Mouse (Mus musculus): ENCODE measurements around the gene Ech1. TPM values are rescaled to one million over a fixed set of nuclear protein-coding genes. Genes with fewer than 3 reads are reported as not detected.
A peak's percentile ranks its signal among the peaks of the same experiment; 100 is the strongest.

Gene Ech1
- total RNA-seq, 1 experiment from 2014 or later = 45.0 TPM

DNA sequence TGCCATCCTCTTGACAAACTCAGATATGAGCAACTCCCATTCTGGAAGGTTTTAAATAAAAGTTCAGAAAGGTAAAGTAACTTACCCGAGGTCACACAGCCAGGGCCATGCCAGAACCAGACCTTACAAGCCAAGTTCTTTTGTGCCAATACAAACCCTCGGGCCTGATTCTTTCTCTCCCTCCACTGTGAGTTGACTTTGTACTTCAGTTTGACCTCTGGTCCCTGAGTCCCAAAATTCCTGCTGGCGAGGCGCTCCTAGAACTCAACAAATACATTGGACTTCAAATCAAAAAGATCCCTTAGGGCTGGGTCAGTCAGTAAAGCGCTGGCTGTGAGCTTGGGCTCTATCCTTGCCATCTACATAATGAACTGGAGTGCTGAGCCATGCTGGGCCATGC lies 11.9 kb downstream of the Ech1 start:
- no peak for ATAC-seq (ENCODE audit: extremely low read depth, insufficient number of reproducible peaks, low FRiP score, poor library complexity, severe bottlenecking)

- ATAC-seq (ENCODE audit: extremely low read depth, insufficient number of reproducible peaks, low FRiP score, poor library complexity, severe bottlenecking) = 0 out of 2 replicates have a peak, but pooled peaks have one; percentile 35
Observed at GRCm38 (mm10) chr7:28838331-28838730, 13.3 kb downstream of the Ech1 start.

GRCm38 (mm10) chr7:28847273-28847672 lies 22.3 kb downstream of the Ech1 start:
- no peak for ATAC-seq (ENCODE audit: extremely low read depth, insufficient number of reproducible peaks, low FRiP score, poor library complexity, severe bottlenecking)

GRCm38 (mm10) chr7:28849700-28850236 lies 24.8 kb downstream of the Ech1 start:
- ATAC-seq (ENCODE audit: extremely low read depth, insufficient number of reproducible peaks, low FRiP score, poor library complexity, severe bottlenecking) = no peak

- ATAC-seq (ENCODE audit: extremely low read depth, insufficient number of reproducible peaks, low FRiP score, poor library complexity, severe bottlenecking) = no peak
Observed at GRCm38 (mm10) chr7:28850642-28851041, 25.6 kb downstream of the Ech1 start.

DNA sequence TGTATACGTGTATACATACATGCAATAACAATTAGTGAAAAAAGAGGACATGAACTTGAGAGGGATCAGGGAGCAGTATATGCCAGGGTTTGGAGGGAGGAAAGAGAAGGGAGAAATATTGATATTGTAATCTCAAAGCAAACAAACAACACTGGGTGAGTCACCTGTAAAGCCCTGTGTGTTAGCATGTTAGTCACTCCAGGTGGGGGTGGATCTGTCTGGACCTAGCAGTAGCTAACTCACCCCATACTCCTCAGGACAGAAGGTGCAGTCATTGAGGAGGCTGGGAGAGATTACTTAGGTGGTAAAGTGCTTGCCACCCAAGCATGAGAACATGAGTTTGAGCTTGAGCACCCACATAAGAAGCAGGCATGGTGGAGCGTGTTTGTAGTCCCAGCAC lies 34.9 kb downstream of the Ech1 start:
- no peak for ATAC-seq (ENCODE audit: extremely low read depth, insufficient number of reproducible peaks, low FRiP score, poor library complexity, severe bottlenecking)

- ATAC-seq (ENCODE audit: extremely low read depth, insufficient number of reproducible peaks, low FRiP score, poor library complexity, severe bottlenecking) = no peak
Observed at GRCm38 (mm10) chr7:28860898-28861297, 35.9 kb downstream of the Ech1 start.

- ATAC-seq (ENCODE audit: extremely low read depth, insufficient number of reproducible peaks, low FRiP score, poor library complexity, severe bottlenecking) = no peak
Observed at GRCm38 (mm10) chr7:28862817-28863499, 37.9 kb downstream of the Ech1 start.

DNA sequence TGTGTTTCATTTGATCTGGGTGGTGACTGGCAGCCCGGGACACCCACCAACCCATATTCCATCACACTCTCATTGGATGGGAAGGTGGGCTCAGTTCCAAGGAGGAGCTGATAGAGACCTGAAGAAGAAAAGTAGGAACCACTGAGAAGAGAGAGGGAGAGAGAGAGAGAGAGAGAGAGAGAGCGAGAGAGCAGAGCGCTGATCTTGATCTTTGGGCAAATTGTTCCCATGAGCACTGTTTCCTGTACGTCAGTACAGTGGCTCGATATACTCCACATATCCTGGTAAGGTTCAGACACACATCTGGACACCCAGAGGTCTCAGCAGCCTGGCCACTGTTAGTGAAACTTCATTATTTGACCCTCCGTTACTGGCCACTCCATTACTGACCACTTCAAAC lies 38.5 kb downstream of the Ech1 start, which contains the start of gene Lgals7:
Gene Lgals7 (plus strand): TSS at position 314 of the 400 bp plus-strand sequence.
- ATAC-seq (ENCODE audit: extremely low read depth, insufficient number of reproducible peaks, low FRiP score, poor library complexity, severe bottlenecking) = no peak

DNA sequence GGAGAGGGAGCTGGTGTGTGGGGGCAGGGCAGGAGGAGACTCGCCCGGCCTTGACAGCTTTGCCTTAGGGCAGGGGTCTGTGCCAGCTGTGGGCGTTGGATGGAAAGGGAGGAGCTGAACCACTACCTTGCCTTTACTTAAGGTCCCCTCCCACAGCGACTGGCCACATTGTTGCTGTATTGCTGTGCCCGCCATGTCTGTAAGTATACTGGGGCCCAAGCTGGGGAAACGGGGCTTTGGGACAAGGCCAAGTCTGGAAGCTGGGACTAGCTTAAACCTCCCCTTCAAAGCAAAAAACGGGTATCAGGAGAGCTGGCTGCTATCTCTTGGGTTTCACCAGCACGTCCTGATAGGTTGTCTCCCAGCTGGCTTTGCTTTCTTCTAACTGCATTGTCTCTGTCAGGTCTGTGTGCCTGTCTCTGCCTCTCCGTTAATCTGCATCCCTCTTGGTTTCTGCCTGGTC lies 39.3 kb downstream of the Ech1 start:
- no peak for ATAC-seq (ENCODE audit: extremely low read depth, insufficient number of reproducible peaks, low FRiP score, poor library complexity, severe bottlenecking)

DNA sequence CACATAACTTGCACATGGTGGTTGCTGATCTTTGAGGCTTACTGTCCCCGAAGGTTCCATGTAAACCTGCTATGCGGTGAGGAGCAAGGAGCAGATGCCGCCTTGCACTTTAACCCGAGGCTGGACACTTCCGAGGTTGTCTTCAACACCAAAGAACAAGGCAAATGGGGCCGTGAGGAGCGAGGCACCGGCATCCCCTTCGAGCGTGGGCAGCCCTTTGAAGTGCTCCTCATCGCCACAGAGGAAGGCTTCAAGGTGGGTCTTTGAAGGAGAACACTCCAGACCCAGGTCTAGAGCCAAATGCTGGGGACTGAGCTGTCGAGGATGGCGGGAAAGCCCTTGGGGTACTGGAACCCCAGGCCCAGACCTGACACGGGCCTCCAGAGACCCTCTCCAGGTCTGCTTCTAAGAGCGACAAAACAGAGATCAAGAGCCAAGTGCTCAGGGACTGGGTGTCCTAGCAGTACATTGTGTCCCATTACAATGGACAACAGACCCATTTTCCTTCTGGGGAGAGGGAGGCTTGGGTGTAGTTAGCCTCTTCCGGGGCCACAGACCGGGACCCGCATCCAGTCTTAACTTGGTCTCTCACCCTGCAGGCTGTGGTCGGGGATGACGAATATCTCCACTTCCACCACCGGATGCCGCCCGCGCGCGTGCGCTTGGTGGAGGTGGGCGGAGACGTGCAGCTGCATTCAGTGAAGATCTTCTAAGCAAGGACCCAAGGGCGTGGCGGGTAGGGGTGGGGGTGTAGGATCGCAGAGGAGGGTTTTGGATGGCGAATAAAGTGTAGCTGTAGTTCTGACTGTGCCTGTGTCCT lies 40.7 kb downstream of the Ech1 start:
- peak; percentile 86 for ATAC-seq (ENCODE audit: extremely low read depth, insufficient number of reproducible peaks, low FRiP score, poor library complexity, severe bottlenecking)

GRCm38 (mm10) chr7:28866769-28867507 lies 41.9 kb downstream of the Ech1 start:
- ATAC-seq (ENCODE audit: extremely low read depth, insufficient number of reproducible peaks, low FRiP score, poor library complexity, severe bottlenecking) = no peak

- peak; percentile 68 for ATAC-seq (ENCODE audit: extremely low read depth, insufficient number of reproducible peaks, low FRiP score, poor library complexity, severe bottlenecking)
Observed at GRCm38 (mm10) chr7:28867508-28868340, 42.7 kb downstream of the Ech1 start.

- ATAC-seq (ENCODE audit: extremely low read depth, insufficient number of reproducible peaks, low FRiP score, poor library complexity, severe bottlenecking) = no peak
Observed at GRCm38 (mm10) chr7:28870901-28871664, 46.1 kb downstream of the Ech1 start.

DNA sequence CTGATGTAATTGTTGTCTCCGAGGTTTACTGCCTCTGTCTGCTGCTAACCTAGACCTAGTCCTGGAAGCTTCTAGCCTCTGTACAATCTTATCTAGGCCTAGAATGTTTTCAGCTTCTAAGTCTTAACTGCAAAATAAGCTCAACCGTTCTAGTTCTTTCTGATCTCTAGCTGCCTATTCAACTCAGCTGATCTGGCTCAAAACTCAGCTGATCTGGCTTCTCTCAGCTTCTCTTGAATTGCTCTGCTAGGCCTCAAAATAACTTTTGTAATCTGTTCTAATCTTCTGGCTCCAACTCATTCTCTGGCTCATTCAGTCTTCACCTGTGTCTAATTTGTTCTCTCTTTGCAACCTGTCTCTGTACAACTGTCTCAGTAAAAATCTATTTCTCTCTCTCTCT lies 49.5 kb downstream of the Ech1 start:
- no peak for ATAC-seq (ENCODE audit: extremely low read depth, insufficient number of reproducible peaks, low FRiP score, poor library complexity, severe bottlenecking)

DNA sequence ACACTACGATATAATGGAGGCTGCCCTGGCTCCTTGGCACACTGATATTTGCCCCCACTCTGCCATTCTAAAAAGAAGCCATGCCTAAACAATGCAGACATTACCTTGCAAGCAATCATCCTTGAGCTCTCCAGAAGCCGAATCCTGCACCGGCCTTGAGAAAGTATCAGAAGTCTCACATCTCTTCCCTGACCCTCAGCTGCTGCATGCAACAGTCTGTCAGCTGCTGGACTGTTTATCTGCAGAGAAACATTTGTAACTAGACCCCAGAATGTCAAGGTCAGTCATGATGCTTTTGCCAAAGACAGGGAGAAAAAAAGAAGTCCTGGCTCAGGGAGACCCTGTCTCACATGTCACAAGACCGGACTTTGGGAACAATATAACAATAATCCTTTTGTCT lies 51.1 kb downstream of the Ech1 start:
- ATAC-seq (ENCODE audit: extremely low read depth, insufficient number of reproducible peaks, low FRiP score, poor library complexity, severe bottlenecking) = no peak

DNA sequence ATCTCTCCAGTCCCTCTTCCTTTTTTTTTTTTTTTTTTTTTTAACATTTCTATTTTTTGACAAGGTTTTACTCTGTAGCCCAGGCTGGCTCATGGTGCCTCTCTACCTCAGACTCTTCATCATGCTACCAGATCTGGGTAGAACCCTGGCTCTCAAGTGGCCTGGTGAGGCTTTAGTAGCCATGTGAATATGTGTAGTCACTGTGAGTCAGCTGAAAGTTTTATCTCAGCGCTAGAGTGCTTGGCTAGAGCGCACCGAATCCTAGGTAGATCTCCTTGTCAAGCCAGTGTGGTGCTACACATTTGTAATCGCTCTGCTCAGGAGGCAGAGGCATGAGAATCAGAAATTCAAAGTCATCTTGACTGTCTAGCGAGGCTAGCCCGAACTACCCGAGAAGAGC lies 52.1 kb downstream of the Ech1 start:
- no peak for ATAC-seq (ENCODE audit: extremely low read depth, insufficient number of reproducible peaks, low FRiP score, poor library complexity, severe bottlenecking)

- no peak for ATAC-seq (ENCODE audit: extremely low read depth, insufficient number of reproducible peaks, low FRiP score, poor library complexity, severe bottlenecking)
Observed at GRCm38 (mm10) chr7:28877856-28878255, 52.8 kb downstream of the Ech1 start.

All from neutrophil, adult 5-6 weeks (primary cell).